Mouse (Mus musculus): ENCODE data around the gene Pak7. TPM values are rescaled to one million over a fixed set of nuclear protein-coding genes. Genes with fewer than 3 reads are reported as not detected.
"Not testable (repeated sequence)": the region's sequence is repeated elsewhere in the genome, so short reads cannot be mapped to it uniquely, and the experiment has no call there.

The Pak7 gene
- total RNA-seq (2021), result 10 to 100 TPM; 24.2 to 27.7 TPM

DNA sequence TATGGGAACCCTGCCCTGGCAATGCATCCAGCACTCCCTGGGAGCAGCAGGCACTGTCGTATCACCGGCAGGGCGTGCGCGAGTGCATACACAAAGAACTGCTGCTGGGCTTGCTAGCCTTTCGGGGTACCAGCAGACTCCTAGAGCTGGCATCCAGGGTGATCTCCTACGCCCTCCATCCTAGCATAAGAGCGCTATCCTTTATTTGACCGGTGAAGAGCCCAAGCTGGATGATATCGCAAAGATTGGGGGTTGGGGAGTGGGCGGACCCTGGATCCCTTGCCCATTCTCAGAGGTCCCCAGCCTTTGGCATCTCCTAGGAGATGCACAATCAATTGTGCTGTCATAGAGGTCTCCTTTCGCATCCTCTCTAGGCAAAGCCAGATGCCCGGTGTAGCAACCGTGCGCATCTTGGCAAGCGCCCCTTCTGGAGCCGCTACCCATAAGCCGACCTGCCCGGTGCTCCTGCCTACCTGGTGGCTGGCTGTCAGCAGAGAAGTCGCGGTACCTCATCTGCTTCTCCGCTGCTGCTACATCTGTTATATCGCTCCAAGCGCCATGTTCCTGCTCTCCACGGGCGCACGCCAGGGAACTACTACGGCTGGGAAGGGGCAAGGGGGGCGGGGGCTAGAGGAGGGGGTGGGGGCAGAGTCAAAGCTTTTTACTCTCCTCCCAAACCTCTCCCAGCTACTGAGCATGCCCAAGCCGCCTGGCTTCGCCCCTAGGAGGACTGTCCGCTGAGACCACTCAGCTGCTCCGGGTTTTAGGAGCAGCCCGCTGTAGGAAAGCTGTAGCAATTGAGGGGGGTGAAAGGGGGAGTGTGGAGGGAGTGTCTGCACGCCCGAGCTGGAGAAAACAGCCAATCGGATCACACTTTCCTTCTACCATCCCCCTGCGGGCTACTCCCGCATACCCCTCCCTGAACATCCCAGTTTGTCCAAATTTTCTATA, at the start of gene Pak7:
TSS of gene Pak7 (minus strand) at position 787 of the 951 bp plus-strand sequence.
- peak; percentile 57 to 63 for DNase-seq (ENCODE audit: extremely low spot score in 1 of 2, low spot score in 1 of 2)

DNA sequence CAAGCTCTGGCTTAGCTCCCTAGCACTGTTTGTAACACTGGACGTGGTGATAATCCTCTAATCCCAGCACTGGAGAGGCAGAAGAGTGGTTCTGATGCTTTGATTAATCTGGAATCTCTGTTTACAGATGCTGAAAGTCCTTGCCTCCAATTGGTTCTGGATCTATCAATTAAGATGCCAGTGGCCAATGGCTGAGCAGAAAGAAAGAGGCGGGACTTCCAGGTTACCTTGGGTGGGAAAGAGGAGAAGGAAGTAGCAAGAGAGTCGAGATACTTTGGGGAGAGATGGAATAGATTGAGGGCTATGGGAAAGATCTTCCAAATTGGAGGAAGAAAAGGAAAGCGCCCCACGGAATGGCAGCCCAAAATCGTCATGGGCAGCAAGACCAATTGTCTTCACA, 37.8 kb upstream of the Pak7 start:
- DNase-seq (ENCODE audit: extremely low spot score in 1 of 2, low spot score in 1 of 2), result no peak

DNA sequence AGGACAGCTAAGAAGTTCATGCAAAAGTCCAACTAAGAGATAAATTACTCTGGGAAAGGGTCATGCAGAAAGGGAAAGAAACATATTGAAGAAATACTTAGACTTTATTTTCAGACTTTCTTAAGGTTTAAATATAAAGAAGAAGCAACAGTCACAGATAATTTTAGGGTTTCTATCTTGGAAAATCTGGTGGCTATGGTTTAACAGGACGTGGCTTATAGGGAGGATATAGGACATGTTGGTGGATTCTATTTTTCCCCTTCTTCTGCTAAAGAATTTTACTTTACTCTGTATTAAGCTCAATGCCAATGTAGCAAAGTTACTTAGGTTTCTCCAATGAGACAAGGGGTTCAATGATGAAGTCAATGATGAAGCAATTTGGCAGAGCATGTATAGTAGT, 31.8 kb upstream of the Pak7 start:
- DNase-seq (ENCODE audit: extremely low spot score in 1 of 2, low spot score in 1 of 2), result no peak

DNA sequence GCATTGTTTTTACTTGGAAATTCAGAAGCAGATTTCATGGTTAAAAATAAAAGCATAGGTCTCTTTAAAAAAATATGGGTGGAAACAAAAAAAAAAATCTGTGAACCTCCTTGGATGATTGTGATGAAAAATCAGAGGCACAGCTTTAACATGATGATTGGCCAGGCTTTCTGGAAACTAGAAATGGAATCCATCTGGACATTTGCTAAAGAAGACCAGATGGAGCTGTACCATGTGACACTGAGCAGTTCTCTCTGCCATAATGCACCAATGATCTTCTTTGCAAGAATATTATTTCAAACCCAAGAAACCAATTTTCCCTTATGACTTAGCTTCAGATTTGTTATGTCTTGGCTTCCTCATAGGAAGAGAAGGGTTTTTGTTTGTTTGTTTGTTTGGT, 28.6 kb upstream of the Pak7 start:
- DNase-seq (ENCODE audit: extremely low spot score in 1 of 2, low spot score in 1 of 2), result no peak

DNA sequence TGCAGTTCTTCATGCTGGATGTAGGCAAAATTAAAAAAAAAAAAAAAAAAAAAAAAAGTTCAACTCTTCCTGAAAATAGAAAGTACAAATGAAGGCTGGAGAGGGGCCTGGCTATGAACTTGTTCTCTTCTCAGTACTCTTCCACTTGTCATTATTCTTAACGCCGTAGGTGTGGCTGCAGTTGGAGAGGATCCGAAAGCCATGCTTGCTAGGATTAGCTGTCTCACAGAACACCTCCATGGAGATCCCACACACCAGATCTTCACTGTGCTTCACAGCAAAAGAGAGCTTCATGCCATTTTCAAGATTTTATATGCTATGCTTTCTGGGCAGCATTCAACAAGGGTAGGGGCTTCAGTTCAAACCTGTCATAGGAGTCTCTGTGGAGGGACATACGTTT, 14.8 kb upstream of the Pak7 start:
- DNase-seq (ENCODE audit: extremely low spot score in 1 of 2, low spot score in 1 of 2), result no peak

DNA sequence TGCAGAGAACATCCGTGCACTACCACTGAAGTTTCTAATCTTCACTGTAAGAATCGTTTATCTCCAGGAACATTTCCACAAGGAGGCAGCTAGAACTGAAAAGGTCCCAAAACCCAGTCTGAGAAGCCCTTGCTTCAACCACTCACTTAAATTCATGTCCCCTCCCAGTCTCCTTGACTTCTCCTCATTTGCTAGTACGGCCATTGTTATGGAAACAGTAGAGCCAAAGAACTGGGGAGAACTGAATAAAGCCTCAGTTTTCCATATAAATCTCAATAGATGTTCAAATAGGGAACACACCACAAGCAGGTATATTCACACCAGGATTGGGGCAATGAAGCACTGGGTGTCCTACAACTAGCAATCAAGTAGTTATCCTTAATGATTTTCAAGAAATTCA, 12.4 kb downstream of the Pak7 start:
- no peak for DNase-seq (ENCODE audit: extremely low spot score in 1 of 2, low spot score in 1 of 2)

DNA sequence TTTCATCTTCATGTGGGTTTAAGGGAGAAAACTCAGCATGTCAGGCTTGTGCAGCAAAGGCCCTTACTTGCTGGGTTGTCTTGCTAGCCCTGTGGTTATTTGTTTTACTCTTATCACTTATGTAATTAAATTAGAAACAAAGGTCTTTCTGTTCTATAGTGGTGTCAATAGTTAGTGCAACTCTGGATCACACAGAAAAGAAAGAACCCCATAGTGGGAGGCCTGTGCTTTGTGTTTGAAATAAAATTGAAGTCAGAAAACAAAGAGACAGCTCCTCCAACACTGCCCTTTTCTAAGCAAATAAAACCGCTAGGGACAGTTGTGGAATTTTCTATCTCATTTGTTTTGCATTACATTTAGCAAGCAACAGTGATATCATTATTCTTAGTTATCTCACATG, 15.4 kb downstream of the Pak7 start:
- DNase-seq (ENCODE audit: extremely low spot score in 1 of 2, low spot score in 1 of 2), result no peak

DNA sequence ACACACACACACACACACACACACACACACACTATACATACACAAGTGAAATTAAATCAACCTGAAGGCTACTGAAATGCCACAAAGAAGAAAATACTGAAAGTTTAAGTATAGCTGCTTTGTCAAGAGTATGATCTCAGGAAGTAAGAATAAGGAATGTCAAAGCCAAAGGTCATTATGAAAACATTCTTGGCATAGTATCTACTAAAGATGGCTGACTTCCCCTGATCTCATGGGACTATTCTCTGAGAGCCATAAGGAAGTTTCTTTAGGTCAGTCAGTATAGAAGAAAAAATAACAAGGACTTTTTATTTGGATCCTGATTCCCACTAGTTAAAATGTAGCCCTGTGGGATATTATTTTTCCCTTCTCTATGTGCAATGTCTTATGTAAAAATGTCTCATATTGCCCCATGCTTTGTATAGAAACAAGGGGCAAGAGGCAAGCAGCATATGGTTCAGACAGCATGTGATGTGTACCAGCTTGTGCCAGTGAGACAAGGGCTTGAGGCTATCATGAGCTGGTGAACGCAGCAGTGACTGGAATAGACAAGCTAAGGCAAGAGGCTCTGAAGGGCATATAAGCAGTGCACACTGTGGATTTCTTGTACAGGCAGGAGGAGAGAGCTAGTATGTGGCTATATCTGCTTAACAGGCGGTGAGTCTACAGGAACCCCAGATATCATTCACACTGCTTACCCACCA, 36.2 kb downstream of the Pak7 start:
- no peak for DNase-seq (ENCODE audit: extremely low spot score in 1 of 2, low spot score in 1 of 2)

DNA sequence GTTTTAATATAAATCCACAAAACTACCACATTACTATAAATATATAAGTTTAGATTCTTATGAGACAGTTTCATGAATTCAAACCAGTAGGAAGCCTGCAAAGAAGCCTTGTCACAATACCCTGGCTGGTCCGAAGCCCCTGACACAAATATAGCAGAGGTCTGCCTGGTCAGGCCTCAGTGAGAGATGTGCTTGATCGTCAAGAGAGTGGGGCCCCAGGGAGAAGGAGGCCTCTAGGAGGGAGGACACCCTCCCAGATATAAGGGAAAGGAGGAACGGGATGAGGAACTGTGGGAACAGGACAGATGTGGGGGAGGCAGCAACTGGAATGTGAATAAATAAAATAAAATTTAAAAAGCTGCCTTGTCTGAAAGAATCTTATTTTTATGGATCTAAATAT, 37.3 kb downstream of the Pak7 start:
- DNase-seq (ENCODE audit: extremely low spot score in 1 of 2, low spot score in 1 of 2), result no peak

DNA sequence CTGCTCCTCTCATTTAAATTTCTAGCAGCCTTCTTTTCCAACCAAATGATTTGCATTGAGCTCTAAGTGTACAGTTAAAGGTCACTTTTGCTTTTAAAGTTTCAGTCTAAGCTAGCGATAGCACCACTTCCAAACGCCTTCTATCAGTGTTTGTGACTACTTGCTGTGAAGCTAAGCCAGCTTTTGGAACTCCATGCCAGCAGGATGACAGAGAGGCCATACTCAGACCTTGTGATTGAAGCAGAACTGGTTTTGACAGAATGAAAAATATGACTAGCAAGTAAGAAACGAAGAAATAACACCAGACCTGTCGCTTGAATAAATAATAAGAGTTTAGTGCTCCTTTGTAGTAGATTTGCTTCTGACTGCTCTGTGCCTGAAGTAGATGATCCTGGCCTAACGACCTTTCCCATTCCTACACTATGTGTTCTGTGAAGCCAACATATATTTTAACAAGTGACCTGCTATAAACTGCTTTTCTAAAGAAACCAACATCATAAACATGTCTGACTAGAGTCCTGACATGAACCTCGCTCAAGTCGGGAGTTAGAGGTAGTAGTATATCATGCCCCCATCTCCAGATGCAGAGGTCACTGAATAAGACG, 38.0 kb downstream of the Pak7 start:
- DNase-seq (ENCODE audit: extremely low spot score in 1 of 2, low spot score in 1 of 2), result no peak

DNA sequence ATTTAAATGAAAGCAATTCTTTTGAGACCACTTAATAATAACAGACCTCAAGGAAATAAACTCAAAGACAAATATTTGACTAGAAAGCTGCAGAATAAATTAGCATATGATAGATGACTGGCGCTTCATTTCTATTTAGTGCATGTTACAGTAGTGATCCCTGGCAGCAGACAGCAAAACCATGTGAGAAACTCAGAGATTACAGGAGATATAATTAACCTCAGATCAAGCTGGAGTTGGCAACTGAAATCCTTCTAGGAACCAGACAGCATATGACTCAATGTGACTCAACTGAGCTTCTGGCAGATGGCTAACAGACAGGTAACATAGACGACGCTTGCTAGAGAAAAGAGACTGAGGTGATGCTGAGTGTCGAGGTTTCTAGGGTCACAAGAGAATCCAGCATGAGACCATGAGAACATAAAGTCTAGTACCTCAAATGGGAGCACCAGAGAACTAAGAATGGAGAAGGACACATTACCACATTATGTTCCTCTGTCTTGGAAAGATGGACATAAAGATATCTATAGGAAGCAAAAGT, 43.5 kb downstream of the Pak7 start:
- DNase-seq (ENCODE audit: extremely low spot score in 1 of 2, low spot score in 1 of 2), result not testable (repeated sequence)

DNA sequence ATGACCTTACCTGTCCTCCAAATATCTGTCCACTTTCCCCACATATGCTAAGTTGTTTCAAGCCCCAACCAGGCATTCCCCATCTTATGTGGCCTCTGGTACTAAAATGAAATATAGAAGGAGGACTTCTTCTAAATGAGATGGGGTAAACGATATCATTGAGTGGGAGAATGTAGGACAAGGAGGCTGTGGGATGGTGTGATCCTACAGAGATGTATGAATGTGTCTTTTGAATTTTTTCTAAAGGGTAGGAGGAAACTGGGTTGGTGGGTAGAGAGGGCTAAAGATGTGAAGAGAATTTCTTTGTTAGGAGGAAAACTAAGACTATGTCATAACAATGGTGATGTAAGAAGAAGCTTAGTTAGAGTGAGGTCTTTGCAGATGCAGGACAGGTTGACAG, 57.8 kb downstream of the Pak7 start:
- DNase-seq (ENCODE audit: extremely low spot score in 1 of 2, low spot score in 1 of 2), result no peak

DNA sequence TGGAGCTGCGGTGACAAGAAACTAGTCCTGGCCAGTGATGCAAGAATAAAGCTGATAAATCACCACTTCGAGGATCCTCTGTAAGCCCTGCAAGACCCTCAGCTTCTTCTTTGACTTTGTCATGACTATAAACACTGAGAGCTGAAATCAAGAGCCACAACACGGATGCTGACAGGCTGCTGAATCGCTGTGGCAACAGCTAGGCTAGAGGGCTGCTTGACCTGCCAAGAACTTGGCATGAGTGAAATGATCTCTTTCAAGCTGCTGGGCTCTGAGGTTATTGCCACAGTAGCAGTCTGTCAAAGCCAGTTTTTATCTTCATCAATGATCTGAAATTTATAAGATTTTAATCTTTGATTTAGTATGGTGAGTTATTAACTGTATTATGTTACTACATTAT, 62.1 kb downstream of the Pak7 start:
- no peak for DNase-seq (ENCODE audit: extremely low spot score in 1 of 2, low spot score in 1 of 2)

DNA sequence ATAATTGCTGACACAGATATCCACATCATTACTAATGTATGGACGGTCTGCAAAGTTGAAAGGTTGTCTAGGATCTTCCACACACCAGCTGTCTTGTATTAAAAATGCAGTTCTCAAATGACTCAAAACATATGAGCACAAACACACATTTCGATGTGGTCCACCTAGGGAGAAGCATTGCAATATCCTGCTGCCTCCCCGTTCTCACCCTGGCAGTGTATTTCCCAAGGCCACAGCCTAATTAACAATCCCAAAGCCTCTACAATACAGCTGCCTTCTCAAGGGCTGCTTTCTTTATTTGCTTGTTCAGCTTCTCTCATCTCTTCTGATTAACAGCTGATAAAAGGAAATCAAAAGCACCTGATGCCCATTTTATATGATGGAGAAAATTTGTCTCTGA, 78.5 kb downstream of the Pak7 start:
- no peak for DNase-seq (ENCODE audit: extremely low spot score in 1 of 2, low spot score in 1 of 2)

DNA sequence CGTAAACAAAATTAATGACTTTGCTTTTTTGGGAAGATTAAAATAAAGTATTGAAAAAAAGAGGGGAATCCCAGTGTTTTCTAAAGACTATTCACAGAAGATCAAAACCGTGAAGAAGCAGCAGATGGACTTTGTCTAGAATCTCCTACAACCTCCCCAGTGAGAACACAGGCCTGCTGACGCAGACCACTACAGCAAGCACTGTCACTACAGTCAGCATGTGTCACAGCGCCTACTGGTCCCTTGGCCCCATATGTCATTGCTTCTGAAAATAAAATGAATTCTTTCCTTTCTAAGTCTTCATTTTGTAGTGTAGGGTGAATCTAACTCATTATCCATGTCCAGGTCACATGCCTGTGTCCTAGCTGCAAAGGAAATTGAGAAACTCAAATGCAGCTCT, 79.0 kb downstream of the Pak7 start:
- DNase-seq (ENCODE audit: extremely low spot score in 1 of 2, low spot score in 1 of 2), result no peak

DNA sequence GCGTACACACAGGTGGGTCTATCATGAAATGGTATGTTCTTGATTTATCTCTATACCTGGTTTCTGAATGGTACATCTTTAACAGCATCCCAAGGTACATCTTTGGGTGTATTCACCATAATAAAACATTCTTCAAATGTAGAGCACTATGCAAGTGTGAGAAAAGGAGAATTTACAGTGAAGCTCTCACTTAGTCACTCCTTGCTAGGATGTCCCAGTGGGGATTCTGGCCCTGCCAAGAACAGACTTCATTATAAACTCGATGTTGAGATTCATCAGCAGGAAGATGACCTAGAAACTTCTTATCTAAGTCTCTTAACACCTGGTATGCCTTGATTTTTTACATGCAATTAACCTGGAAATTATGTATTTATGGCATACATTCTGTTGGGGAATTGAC, 85.6 kb downstream of the Pak7 start:
- DNase-seq (ENCODE audit: extremely low spot score in 1 of 2, low spot score in 1 of 2), result no peak

DNA sequence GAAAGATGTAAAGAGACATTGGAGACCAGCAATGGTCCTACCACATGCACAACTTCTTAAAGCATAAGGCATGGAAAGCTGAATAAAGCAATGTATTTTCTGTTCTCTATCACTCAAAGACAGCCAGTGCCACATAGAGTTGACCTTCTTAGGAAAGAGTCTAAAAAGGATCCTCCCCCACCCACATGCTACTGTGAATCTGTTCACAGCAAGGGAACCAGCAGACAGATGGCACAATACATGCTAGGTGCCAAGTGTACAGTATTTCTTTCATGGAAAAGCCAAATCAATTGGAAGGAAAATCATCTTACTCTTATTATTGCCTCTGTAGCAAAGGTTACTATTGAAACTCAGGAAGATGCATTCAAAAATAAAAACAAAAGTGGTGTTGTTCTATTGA, 86.4 kb downstream of the Pak7 start:
- DNase-seq (ENCODE audit: extremely low spot score in 1 of 2, low spot score in 1 of 2), result peak in 1 of 2 experiments; percentile 9

DNA sequence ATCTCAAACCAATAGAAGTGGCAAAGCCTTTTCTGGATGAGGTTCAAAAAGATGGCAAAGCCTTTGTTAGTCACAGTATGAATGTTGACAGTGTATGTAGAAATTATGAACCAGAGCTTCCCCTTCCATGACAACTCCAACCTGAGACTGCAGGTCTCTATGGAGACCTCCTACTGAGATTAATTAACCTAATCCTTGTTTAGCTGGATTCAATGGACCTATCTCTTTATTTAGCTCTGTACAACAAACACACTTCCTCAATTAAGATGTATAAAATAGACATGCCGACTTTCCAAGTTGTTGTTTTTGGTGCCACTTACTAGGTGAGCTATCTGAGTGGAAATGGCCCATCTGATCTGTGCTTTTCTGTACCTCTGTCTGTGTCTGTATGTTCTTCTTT, 90.4 kb downstream of the Pak7 start:
- no peak for DNase-seq (ENCODE audit: extremely low spot score in 1 of 2, low spot score in 1 of 2)

DNA sequence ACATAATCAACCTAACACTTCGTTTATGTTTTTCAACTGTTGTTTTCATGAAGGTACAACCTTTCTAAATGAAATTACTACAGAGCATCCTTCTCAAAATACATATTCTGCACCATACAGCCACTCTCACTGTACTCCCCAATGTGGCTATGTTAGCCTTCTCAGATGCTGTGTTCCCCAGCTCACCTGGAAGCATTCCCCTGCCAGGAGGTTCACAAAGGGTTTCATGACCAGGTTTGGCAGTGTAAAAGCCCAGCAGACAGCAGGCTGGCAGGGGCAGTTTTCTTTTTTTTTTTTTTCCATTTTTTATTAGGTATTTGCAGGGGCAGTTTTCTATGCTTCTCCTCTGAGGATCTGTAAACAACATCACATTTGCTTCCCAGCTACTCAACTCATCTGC, 105.7 kb downstream of the Pak7 start:
- no peak for DNase-seq (ENCODE audit: extremely low spot score in 1 of 2, low spot score in 1 of 2)

DNA sequence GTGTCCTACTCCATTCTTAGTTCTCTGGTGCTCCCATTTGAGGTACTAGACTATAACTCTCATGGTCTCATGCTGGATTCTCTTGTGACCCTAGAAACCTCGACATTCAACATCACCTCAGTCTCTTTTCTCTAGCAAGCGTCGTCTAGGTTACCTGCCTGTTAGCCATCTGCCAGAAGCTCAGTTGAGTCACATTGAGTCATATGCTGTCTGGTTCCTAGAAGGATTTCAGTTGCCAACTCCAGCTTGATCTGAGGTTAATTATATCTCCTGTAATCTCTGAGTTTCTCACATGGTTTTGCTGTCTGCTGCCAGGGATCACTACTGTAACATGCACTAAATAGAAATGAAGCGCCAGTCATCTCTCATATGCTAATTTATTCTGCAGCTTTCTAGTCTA, 145.8 kb downstream of the Pak7 start:
- not testable (repeated sequence) for DNase-seq (ENCODE audit: extremely low spot score in 1 of 2, low spot score in 1 of 2)

DNA sequence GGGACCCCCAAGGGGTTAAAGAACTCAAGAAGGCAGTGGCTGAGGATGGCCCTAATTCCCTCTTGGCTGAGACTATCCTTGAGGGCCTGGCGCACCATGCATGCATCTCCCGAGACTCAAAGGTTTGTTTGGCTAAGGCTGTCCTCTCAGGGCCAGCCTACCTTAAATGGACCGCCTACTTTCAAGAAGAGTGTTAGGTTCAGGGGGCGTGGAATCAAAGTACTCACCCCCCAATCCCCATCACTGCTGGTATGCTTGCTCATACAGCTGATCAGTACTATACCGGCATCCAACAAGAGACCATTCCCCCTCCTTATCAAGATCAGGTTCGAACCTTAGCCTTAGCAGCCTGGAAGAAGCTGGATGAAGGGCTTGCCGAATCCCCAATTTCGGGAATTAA, 156.5 kb downstream of the Pak7 start:
- DNase-seq (ENCODE audit: extremely low spot score in 1 of 2, low spot score in 1 of 2), result no peak
